Mouse (Mus musculus): Measurements from ENCODE around the gene Ncam1. TPM values are rescaled to one million over a fixed set of nuclear protein-coding genes. Genes with fewer than 3 reads are reported as not detected.
A peak's percentile ranks its signal among the peaks of the same experiment; 100 is the strongest.

Gene Ncam1
- total RNA-seq, 4 experiments from 2014 or later, result 275 to 300 (median 286) TPM

GRCm38 (mm10) chr9:49622928-49623676 lies 175.6 kb downstream of the Ncam1 start:
- no peak for DNase-seq (ENCODE audit: low spot score in 2 of 2)

- peak in 1 of 2 experiments; percentile 38 for DNase-seq (ENCODE audit: low spot score in 2 of 2)
Observed at GRCm38 (mm10) chr9:49621691-49622090, 177.0 kb downstream of the Ncam1 start.

GRCm38 (mm10) chr9:49618699-49619392 lies 179.9 kb downstream of the Ncam1 start:
- peak in 1 of 2 experiments; percentile 69 for DNase-seq (ENCODE audit: low spot score in 2 of 2)

- DNase-seq (ENCODE audit: low spot score in 2 of 2), result no peak
Observed at GRCm38 (mm10) chr9:49618266-49618665, 180.5 kb downstream of the Ncam1 start.

GRCm38 (mm10) chr9:49617216-49617615 lies 181.5 kb downstream of the Ncam1 start:
- DNase-seq (ENCODE audit: low spot score in 2 of 2), result peak in 1 of 2 experiments; percentile 58

GRCm38 (mm10) chr9:49612387-49612786 lies 186.3 kb downstream of the Ncam1 start:
- DNase-seq (ENCODE audit: low spot score in 2 of 2), result no peak

GRCm38 (mm10) chr9:49608191-49608590 lies 190.5 kb downstream of the Ncam1 start:
- no peak for DNase-seq (ENCODE audit: low spot score in 2 of 2)

GRCm38 (mm10) chr9:49606717-49607116 lies 192.0 kb downstream of the Ncam1 start:
- no peak for DNase-seq (ENCODE audit: low spot score in 2 of 2)

GRCm38 (mm10) chr9:49606317-49606716 lies 192.4 kb downstream of the Ncam1 start:
- DNase-seq (ENCODE audit: low spot score in 2 of 2), result no peak

- DNase-seq (ENCODE audit: low spot score in 2 of 2), result no peak
Observed at GRCm38 (mm10) chr9:49605791-49606190, 192.9 kb downstream of the Ncam1 start.

GRCm38 (mm10) chr9:49605351-49605750 lies 193.4 kb downstream of the Ncam1 start:
- no peak for DNase-seq (ENCODE audit: low spot score in 2 of 2)

GRCm38 (mm10) chr9:49601215-49601614 lies 197.5 kb downstream of the Ncam1 start:
- DNase-seq (ENCODE audit: low spot score in 2 of 2), result no peak

GRCm38 (mm10) chr9:49595635-49596348 lies 202.9 kb downstream of the Ncam1 start:
- no peak for DNase-seq (ENCODE audit: low spot score in 2 of 2)

GRCm38 (mm10) chr9:49594876-49595634 lies 203.7 kb downstream of the Ncam1 start:
- no peak for DNase-seq (ENCODE audit: low spot score in 2 of 2)

GRCm38 (mm10) chr9:49593951-49594536 lies 204.7 kb downstream of the Ncam1 start:
- DNase-seq (ENCODE audit: low spot score in 2 of 2), result no peak

- no peak for DNase-seq (ENCODE audit: low spot score in 2 of 2)
Observed at GRCm38 (mm10) chr9:49592006-49592405, 206.7 kb downstream of the Ncam1 start.

GRCm38 (mm10) chr9:49590261-49590660 lies 208.5 kb downstream of the Ncam1 start:
- no peak for DNase-seq (ENCODE audit: low spot score in 2 of 2)

GRCm38 (mm10) chr9:49577136-49577535 lies 221.6 kb downstream of the Ncam1 start:
- no peak for DNase-seq (ENCODE audit: low spot score in 2 of 2)

GRCm38 (mm10) chr9:49571695-49572510 lies 226.8 kb downstream of the Ncam1 start:
- DNase-seq (ENCODE audit: low spot score in 2 of 2), result peak in 1 of 2 experiments; percentile 75
